Comparison of ENCODE assay signal across 25 mouse cellular contexts in genomic region chr12:79272604-79273003, GRCm38 (mm10). TPM values are rescaled to one million over a fixed set of nuclear protein-coding genes. Genes with fewer than 3 reads are reported as not detected.
A peak's percentile ranks its signal among the peaks of the same experiment; 100 is the strongest.
DNase-seq lines count a peak whose midpoint lies in the region; ATAC-seq lines count a peak whose summit lies in the region.
"Had no signal": no experiment of that assay in that cellular context is flagged by ENCODE, and none has a peak within 500 bp of the region (broad histone marks: within the 10 kb centered on the region; RNA-seq: fewer than 3 reads in every experiment).

No protein-coding gene starts in this region.

- H3K4me1 ChIP-seq in liver, embryonic 12.5 days: no peaks in the 10 kb centered on the region
- peaks cover 5% of the 10 kb centered on the region; the same call in 1 of the 2 replicates for H3K4me1 ChIP-seq in liver, embryonic 15.5 days (replicated peaks)
- no peaks in the 10 kb centered on the region for H3K4me1 ChIP-seq in heart, embryonic 11.5 days (ENCODE audit: control insufficient read depth, insufficient read depth, low read length)
- H3K4me1 ChIP-seq: embryonic facial prominence, embryonic 10.5 days; embryonic facial prominence, embryonic 13.5 days; forebrain, embryonic 12.5 days; forebrain, embryonic 15.5 days; heart, embryonic 12.5 days; heart, embryonic 15.5 days had no signal

- no peak overlapping the region for H3K4me2 ChIP-seq in liver, embryonic 12.5 days
- no peak overlapping the region for H3K4me2 ChIP-seq in liver, embryonic 15.5 days
- no peak overlapping the region for H3K4me2 ChIP-seq in heart, embryonic 11.5 days
- H3K4me2 ChIP-seq: embryonic facial prominence, embryonic 13.5 days; forebrain, embryonic 12.5 days; forebrain, embryonic 15.5 days; heart, embryonic 12.5 days; heart, embryonic 15.5 days; hindbrain, embryonic 14.5 days had no signal

- WGBS in liver, embryonic 12.5 days (ENCODE audit: insufficient replicate concordance): 79% methylated on average over 4 of the region's 4 CpGs
- 69% methylated on average over 4 of the region's 4 CpGs for WGBS in liver, embryonic 15.5 days (ENCODE audit: insufficient replicate concordance)
- 88% methylated on average over 4 of the region's 4 CpGs for WGBS in heart, embryonic 11.5 days (ENCODE audit: insufficient replicate concordance)

- ATAC-seq in liver, embryonic 12.5 days: peak; percentile 35; the same call in 1 of the 2 replicates
- ATAC-seq in liver, embryonic 15.5 days (ENCODE audit: insufficient read depth): peak; percentile 80
- ATAC-seq in heart, embryonic 11.5 days (replicated peaks; ENCODE audit: insufficient number of reproducible peaks, low FRiP score, low TSS enrichment): no peak
- ATAC-seq: CD4-positive, CD25-positive, alpha-beta regulatory T cell, adult 4 months; forebrain, embryonic 15.5 days had no signal

- H3K4me3 ChIP-seq in liver, embryonic 12.5 days: no peak overlapping the region
- H3K4me3 ChIP-seq in liver, embryonic 15.5 days (replicated peaks): no peak overlapping the region
- no peak overlapping the region for H3K4me3 ChIP-seq in heart, embryonic 11.5 days (ENCODE audit: low read depth, low read length)
- H3K4me3 ChIP-seq: embryonic facial prominence, embryonic 10.5 days; embryonic facial prominence, embryonic 13.5 days; erythroblast, embryonic 14.5 days; forebrain, embryonic 12.5 days; forebrain, embryonic 15.5 days; heart, embryonic 12.5 days; heart, embryonic 15.5 days had no signal

- DNase-seq in liver: no peak
- peak; percentile 36 for DNase-seq in yolk sac, embryonic 10.5 days (ENCODE audit: low spot score)
- no peak for DNase-seq in kidney, postnatal 4 days
- DNase-seq: adrenal gland, adult 2 months; adrenal gland, postnatal 14 days; cerebellum, adult 11 months; cerebellum, adult 8-10 months; cerebellum, postnatal 10 days; cerebellum, postnatal 36 days; embryo, embryonic 11 days; gastrocnemius, postnatal 25 days; heart, postnatal 10 days; heart, postnatal 4 days had no signal

- no peaks in the 10 kb centered on the region for H3K27me3 ChIP-seq in liver, embryonic 12.5 days (replicated peaks)
- H3K27me3 ChIP-seq in liver, embryonic 15.5 days: no peaks in the 10 kb centered on the region
- no peaks in the 10 kb centered on the region for H3K27me3 ChIP-seq in heart, embryonic 11.5 days (ENCODE audit: control insufficient read depth, insufficient read depth, low read length)
- H3K27me3 ChIP-seq: embryonic facial prominence, embryonic 13.5 days; forebrain, embryonic 12.5 days; forebrain, embryonic 15.5 days; heart, embryonic 12.5 days; heart, embryonic 15.5 days had no signal

- no peak overlapping the region for H3K27ac ChIP-seq in liver, embryonic 12.5 days
- H3K27ac ChIP-seq in liver, embryonic 15.5 days (replicated peaks): peak overlapping the region; percentile 45; the same call in 1 of the 2 replicates
- H3K27ac ChIP-seq in heart, embryonic 11.5 days (ENCODE audit: low read depth, low read length): no peak overlapping the region
- H3K27ac ChIP-seq: embryonic facial prominence, embryonic 10.5 days; embryonic facial prominence, embryonic 13.5 days; forebrain, embryonic 12.5 days; forebrain, embryonic 15.5 days; heart, embryonic 15.5 days; hindbrain, embryonic 14.5 days had no signal

- H3K36me3 ChIP-seq in liver, embryonic 12.5 days: peaks cover 97% of the 10 kb centered on the region
- H3K36me3 ChIP-seq in liver, embryonic 15.5 days (replicated peaks): peaks cover 91% of the 10 kb centered on the region
- H3K36me3 ChIP-seq in heart, embryonic 11.5 days (ENCODE audit: control insufficient read depth, insufficient read depth, low read length): peaks cover 19% of the 10 kb centered on the region

- H3K9ac ChIP-seq in liver, embryonic 12.5 days: no peak overlapping the region
- no peak overlapping the region for H3K9ac ChIP-seq in liver, embryonic 15.5 days
- no peak overlapping the region for H3K9ac ChIP-seq in heart, embryonic 11.5 days (ENCODE audit: low read depth, low read length)
- H3K9ac ChIP-seq: embryonic facial prominence, embryonic 13.5 days; forebrain, embryonic 12.5 days; forebrain, embryonic 15.5 days; heart, embryonic 12.5 days; heart, embryonic 15.5 days; hindbrain, embryonic 14.5 days had no signal

- no peaks in the 10 kb centered on the region for H3K9me3 ChIP-seq in liver, embryonic 12.5 days (replicated peaks)
- H3K9me3 ChIP-seq in liver, embryonic 15.5 days (replicated peaks): no peaks in the 10 kb centered on the region
- no peaks in the 10 kb centered on the region for H3K9me3 ChIP-seq in heart, embryonic 11.5 days (replicated peaks; ENCODE audit: control insufficient read depth, low read length)
- H3K9me3 ChIP-seq: embryonic facial prominence, embryonic 10.5 days; embryonic facial prominence, embryonic 13.5 days; forebrain, embryonic 12.5 days; forebrain, embryonic 15.5 days; heart, embryonic 12.5 days; heart, embryonic 15.5 days had no signal

RNA-seq across cellular contexts. Expression of gene Zfyve26, which starts 23.5 kb away (rescaled TPM):
- 10.6 and 11.1 TPM in 2 replicates for polyA plus RNA-seq in liver, embryonic 12.5 days (2016; fragmentation: Nextera tagmentation; extraction: Ambion mirVana)
- 7.3 and 7.6 TPM in 2 replicates for polyA plus RNA-seq in liver, embryonic 15.5 days (2015; fragmentation: Nextera tagmentation; extraction: Ambion mirVana)
- 11.5 and 13.7 TPM in 2 replicates for polyA plus RNA-seq in heart, embryonic 11.5 days (2014; fragmentation: Nextera tagmentation; extraction: Ambion mirVana)

RNA-seq across cellular contexts. Expression of gene Rad51b, which starts 24.5 kb away (rescaled TPM):
- 5.3 and 7.5 TPM in 2 replicates for polyA plus RNA-seq in liver, embryonic 12.5 days (2016; fragmentation: Nextera tagmentation; extraction: Ambion mirVana)
- 4.3 and 4.6 TPM in 2 replicates for polyA plus RNA-seq in liver, embryonic 15.5 days (2015; fragmentation: Nextera tagmentation; extraction: Ambion mirVana)
- 5.1 and 6.4 TPM in 2 replicates for polyA plus RNA-seq in heart, embryonic 11.5 days (2014; fragmentation: Nextera tagmentation; extraction: Ambion mirVana)
